Mouse (Mus musculus): ENCODE results near the gene Rab7.
"Not testable (repeated sequence)": the region's sequence is repeated elsewhere in the genome, so short reads cannot be mapped to it uniquely, and the experiment has no call there.

The Rab7 gene

GRCm38 (mm10) chr6:88054081-88054835, 9.2 kb upstream of the Rab7 start:
- in situ Hi-C loops (cut with MboI, MseI): no loop called here

GRCm38 (mm10) chr6:88053228-88054080, 8.4 kb upstream of the Rab7 start:
- in situ Hi-C loops (cut with MboI, MseI): no loop called here

- in situ Hi-C loops (cut with MboI, MseI): no loop called here
Observed at GRCm38 (mm10) chr6:88051206-88051605, 6.1 kb upstream of the Rab7 start.

- in situ Hi-C loops (cut with MboI, MseI): loop anchor here (10.0 kb wide), 1 partner anchor 984 kb away; no protein-coding TSS in a partner anchor
Observed at GRCm38 (mm10) chr6:88049008-88049407, 3.9 kb upstream of the Rab7 start.

GRCm38 (mm10) chr6:88047853-88048252, 2.8 kb upstream of the Rab7 start:
- in situ Hi-C loops (cut with MboI, MseI): loop anchor here (10.0 kb wide), 1 partner anchor 983 kb away; no protein-coding TSS in a partner anchor

- in situ Hi-C loops (cut with MboI, MseI): loop anchor here (10.0 kb wide), 1 partner anchor 981 kb away; no protein-coding TSS in a partner anchor
Observed at GRCm38 (mm10) chr6:88045406-88045766, 316 bp upstream of the Rab7 start.

- in situ Hi-C loops (cut with MboI, MseI): loop anchor here (10.0 kb wide), 1 partner anchor 979 kb away; no protein-coding TSS in a partner anchor
Observed at GRCm38 (mm10) chr6:88044234-88044576, 865 bp downstream of the Rab7 start.

- in situ Hi-C loops (cut with MboI, MseI): loop anchor here (10.0 kb wide), 1 partner anchor 978 kb away; no protein-coding TSS in a partner anchor
Observed at GRCm38 (mm10) chr6:88042336-88042735, 2.7 kb downstream of the Rab7 start.

GRCm38 (mm10) chr6:88041221-88041620, 3.8 kb downstream of the Rab7 start:
- in situ Hi-C loops (cut with MboI, MseI): loop anchor here (10.0 kb wide), 1 partner anchor 976 kb away; no protein-coding TSS in a partner anchor

- in situ Hi-C loops (cut with MboI, MseI): no loop called here
Observed at GRCm38 (mm10) chr6:88039426-88039825, 5.6 kb downstream of the Rab7 start.

GRCm38 (mm10) chr6:88037471-88038045, 7.5 kb downstream of the Rab7 start:
- in situ Hi-C loops (cut with MboI, MseI): no loop called here

GRCm38 (mm10) chr6:88033504-88033903, 11.6 kb downstream of the Rab7 start:
- in situ Hi-C loops (cut with MboI, MseI): no loop called here

- in situ Hi-C loops (cut with MboI, MseI): no loop called here
Observed at GRCm38 (mm10) chr6:88030432-88030831, 14.6 kb downstream of the Rab7 start.

GRCm38 (mm10) chr6:88027390-88027789, 17.7 kb downstream of the Rab7 start:
- in situ Hi-C loops (cut with MboI, MseI): no loop called here

GRCm38 (mm10) chr6:88023316-88023890, 21.7 kb downstream of the Rab7 start:
- in situ Hi-C loops (cut with MboI, MseI): loop anchor here (5.0 kb wide), 1 partner anchor 69 kb away; no protein-coding TSS in a partner anchor

GRCm38 (mm10) chr6:88019154-88019553, 25.9 kb downstream of the Rab7 start:
- in situ Hi-C loops (cut with MboI, MseI): no loop called here

- in situ Hi-C loops (cut with MboI, MseI): no loop called here
Observed at GRCm38 (mm10) chr6:88017821-88018220, 27.2 kb downstream of the Rab7 start.

GRCm38 (mm10) chr6:88015797-88016196, 29.3 kb downstream of the Rab7 start:
- in situ Hi-C loops (cut with MboI, MseI): no loop called here

GRCm38 (mm10) chr6:88013456-88013855, 31.6 kb downstream of the Rab7 start:
- in situ Hi-C loops (cut with MboI, MseI): no loop called here

- in situ Hi-C loops (cut with MboI, MseI): no loop called here
Observed at GRCm38 (mm10) chr6:88012601-88013000, 32.5 kb downstream of the Rab7 start.

- in situ Hi-C loops (cut with MboI, MseI): not testable (repeated sequence)
Observed at GRCm38 (mm10) chr6:88011106-88011505, 34.0 kb downstream of the Rab7 start.

GRCm38 (mm10) chr6:88009209-88009608, 35.9 kb downstream of the Rab7 start:
- in situ Hi-C loops (cut with MboI, MseI): no loop called here
